Mouse (Mus musculus) bone marrow macrophage, adult 2 months (primary cell): ENCODE measurements around the gene Ulk4.

Experiments
- CTCF ChIP-seq: IDR thresholded peaks from 2 replicates; pipeline ENCODE4 v1.5.1; 2012; ENCODE audit warnings: low read depth, mild to moderate bottlenecking, low read length, moderate library complexity
- POLR2A ChIP-seq: IDR thresholded peaks from 2 replicates; pipeline ENCODE4 v1.6.1; 2012; ENCODE audit warnings: mild to moderate bottlenecking, low read depth, low read length, borderline replicate concordance

DNA sequence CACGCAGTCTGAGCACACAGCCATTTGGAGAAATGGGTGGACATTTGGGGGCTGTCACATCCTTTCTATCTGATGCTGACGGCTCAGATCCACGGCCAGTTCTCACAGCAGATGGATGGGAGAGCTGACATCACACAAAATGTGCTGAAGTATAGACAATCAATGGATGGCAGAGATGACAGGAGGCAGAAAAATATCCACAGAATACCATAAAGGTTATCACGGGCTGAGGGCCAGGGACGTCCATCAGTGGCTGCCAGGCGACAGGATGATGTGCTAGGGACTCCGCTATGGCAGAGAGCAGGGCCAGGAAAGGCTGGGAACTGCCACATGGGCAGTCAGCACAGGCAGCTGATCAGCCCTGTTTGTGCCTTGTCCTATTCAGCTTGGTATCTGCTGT, 112.4 kb downstream of the Ulk4 start:
- TF ChIP-seq CTCF (no peak), POLR2A (no peak)
